Mouse (Mus musculus) ES-CJ7 (cell line): Measurements from ENCODE around the gene Magee1.
"Not testable (repeated sequence)": the region's sequence is repeated elsewhere in the genome, so short reads cannot be mapped to it uniquely, and the experiment has no call there.

Experiments used
- DNase-seq: peaks from one replicate; pipeline ENCODE4 v3.0.0; 2011; ENCODE audit warnings: low read depth, low spot score

Magee1 gene

GRCm38 (mm10) chrX:105120275-105121226 lies at the start of gene Magee1:
Gene Magee1, plus strand, starts transcription at chrX:105120378.
- peak; percentile 63 for DNase-seq

- DNase-seq, result peak; percentile 12
Measured at GRCm38 (mm10) chrX:105079151-105079550, 41.0 kb upstream of the Magee1 start.

- peak; percentile 92 for DNase-seq
Measured at GRCm38 (mm10) chrX:105079615-105080092, 40.5 kb upstream of the Magee1 start, which contains the start of gene Pbdc1. Gene Pbdc1, plus strand, starts transcription at chrX:105079756.

- DNase-seq, result no peak
Measured at GRCm38 (mm10) chrX:105080096-105080495, 40.1 kb upstream of the Magee1 start.

- not testable (repeated sequence) for DNase-seq
Measured at GRCm38 (mm10) chrX:105083013-105083412, 37.2 kb upstream of the Magee1 start.

GRCm38 (mm10) chrX:105104175-105104574 lies 16.0 kb upstream of the Magee1 start:
- DNase-seq, result peak; percentile 26

GRCm38 (mm10) chrX:105114994-105115393 lies 5.2 kb upstream of the Magee1 start:
- no peak for DNase-seq

- DNase-seq, result peak; percentile 48
Measured at GRCm38 (mm10) chrX:105121227-105121865, 1.2 kb downstream of the Magee1 start.

- no peak for DNase-seq
Measured at GRCm38 (mm10) chrX:105124903-105125302, 4.7 kb downstream of the Magee1 start.

GRCm38 (mm10) chrX:105151872-105152461 lies 31.8 kb downstream of the Magee1 start:
- peak; percentile 9 for DNase-seq

- DNase-seq, result not testable (repeated sequence)
Measured at GRCm38 (mm10) chrX:105165007-105165406, 44.8 kb downstream of the Magee1 start.

GRCm38 (mm10) chrX:105167217-105167616 lies 47.0 kb downstream of the Magee1 start:
- no peak for DNase-seq
